Mouse (Mus musculus): ENCODE measurements around the gene Ackr2.
A peak's percentile ranks its signal among the peaks of the same experiment; 100 is the strongest.

Ackr2 gene

DNA sequence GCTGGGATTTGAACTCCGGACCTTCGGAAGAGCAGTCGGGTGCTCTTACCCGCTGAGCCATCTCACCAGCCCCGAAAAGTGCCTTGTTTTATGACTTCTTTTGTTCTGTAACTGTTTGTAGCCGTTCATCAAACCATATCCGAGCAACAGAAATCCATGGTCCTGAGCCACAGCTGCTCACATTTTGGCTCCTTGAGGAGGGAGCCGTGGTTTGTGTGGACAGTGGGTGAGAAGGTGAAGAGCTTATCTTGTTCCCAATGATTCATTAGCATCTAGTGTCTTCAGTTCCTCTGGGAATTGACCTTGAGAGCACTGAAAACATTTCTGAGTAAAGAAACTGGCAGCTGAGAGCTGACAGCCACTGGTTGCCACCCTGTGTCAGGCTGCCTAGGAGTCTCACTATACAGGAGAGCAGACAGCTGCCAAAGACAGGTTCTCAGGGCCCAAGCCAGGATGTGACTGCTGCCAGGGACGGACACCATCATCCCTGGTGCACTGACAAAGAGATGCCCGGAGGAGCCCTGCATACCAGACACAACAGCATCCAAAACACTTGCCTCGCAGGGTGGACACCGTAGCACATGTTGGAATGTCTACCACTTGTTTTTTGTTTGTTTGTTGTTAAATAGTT is 6.0 kb upstream of the Ackr2 start:
- DNase-seq: no peak

DNA sequence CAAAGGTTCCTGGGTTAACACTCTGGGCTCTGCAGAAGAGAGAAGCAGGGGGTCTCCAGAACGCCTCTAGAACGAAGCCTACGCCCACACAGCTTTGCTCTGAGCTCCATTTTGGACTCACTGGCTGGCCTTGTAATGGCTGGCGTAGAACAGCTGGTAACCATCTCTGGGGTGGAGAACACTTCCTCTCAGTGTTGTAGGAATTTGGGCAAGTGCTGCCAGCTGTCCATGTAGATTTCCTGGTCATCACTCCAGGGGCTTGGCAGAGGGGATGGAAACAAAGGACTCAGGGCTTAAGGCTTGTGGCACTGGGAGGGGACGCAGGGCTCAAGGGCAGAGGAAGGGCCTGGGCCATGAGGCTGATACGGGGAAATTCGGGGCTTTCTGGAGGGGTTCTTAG is 3.7 kb upstream of the Ackr2 start:
- peak; percentile 72 for DNase-seq

DNA sequence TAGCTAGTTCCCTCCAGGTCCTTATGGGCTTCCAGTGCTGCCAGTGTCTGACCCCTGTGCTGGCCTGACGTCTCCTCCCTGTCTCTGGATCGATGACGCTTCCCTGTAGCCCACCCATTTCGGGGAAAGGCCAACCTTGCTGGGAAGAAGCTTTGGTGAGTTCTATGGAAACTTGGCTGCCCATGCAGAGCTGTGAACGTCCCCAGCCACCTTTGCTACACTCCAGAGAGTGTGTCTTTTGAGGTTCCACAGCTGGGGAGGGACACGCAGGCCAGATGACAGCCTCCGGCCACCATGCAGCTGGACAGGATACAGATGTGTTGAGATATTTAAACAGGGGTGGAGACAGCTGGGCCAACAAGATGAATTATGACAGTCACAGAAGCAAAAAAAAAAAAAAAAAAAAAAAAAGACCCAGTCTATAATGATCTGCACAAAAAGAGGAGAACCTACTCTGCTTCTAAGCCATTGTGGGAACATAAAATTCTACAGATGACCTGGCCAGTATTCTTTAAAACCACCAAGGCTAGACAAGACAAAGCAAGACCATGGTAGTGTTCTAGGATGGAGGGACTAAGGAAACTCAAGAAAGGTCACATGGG is 2.7 kb upstream of the Ackr2 start:
- peak; percentile 80 for DNase-seq

DNA sequence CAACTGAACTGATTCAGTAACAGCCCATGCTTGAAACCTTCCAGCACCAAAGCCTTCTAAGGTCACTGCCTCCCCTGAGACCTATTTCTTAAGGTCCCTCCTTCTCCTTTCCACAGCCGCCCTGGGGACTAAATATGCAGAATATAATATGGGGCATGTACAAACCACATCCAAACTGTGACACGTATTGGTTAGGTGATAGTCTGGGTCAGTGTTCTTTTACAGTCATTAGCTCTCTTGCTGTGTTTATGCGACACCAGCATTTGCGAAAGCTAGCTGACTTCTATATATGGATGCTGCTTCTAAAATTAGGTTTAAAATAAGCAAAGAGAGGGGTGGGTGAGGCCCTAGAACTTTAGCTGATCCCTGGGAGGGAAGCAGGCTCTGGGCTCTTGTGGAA is 1.3 kb upstream of the Ackr2 start:
- DNase-seq: no peak

DNA sequence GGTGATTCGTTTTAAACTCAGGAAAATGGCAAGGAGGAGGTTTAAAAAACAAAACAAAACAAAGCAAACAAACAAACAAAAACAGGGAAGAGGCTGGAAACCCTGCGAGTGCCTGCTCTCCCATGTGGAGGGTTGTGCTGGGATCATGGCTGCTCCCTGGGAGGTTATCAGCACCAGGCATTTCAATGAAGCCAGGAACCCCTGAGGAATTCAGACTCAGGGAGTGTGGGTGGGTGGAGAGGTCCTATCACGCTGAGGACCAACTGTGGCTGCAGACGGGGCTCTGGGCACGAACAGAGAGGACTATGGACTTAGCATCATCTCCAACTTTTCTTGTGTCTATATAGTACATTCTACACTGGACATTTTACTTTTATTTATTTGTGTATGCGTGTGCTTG is 1.2 kb downstream of the Ackr2 start:
- no peak for DNase-seq

DNA sequence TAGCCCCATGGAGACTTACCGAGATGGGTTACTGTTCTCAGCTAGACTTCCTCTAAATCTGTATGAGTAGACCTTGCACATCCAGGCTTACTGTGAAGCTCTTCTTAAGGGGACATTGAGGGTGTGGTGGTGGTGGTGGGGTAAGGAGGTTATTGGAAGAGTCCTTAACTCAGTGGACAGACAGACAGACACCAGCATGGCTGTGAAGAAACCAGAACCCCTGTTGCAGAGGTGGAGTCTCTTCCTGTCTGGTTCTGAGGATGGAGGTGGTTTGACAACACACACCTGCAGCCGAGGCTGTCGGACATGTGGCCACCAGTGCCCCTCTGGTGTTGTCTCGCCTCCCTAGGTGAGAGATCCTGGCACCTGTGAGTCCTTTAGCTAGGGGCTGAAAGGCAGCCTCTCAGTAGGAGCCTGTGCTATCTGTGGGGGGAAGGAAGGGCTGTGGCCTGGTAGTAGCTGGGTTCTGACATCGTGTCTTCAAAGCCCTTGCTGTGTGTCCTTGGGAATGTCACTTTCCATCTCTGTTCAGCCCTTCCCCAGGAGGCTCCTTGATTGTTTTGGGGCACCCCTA is 2.2 kb downstream of the Ackr2 start:
- DNase-seq: no peak

DNA sequence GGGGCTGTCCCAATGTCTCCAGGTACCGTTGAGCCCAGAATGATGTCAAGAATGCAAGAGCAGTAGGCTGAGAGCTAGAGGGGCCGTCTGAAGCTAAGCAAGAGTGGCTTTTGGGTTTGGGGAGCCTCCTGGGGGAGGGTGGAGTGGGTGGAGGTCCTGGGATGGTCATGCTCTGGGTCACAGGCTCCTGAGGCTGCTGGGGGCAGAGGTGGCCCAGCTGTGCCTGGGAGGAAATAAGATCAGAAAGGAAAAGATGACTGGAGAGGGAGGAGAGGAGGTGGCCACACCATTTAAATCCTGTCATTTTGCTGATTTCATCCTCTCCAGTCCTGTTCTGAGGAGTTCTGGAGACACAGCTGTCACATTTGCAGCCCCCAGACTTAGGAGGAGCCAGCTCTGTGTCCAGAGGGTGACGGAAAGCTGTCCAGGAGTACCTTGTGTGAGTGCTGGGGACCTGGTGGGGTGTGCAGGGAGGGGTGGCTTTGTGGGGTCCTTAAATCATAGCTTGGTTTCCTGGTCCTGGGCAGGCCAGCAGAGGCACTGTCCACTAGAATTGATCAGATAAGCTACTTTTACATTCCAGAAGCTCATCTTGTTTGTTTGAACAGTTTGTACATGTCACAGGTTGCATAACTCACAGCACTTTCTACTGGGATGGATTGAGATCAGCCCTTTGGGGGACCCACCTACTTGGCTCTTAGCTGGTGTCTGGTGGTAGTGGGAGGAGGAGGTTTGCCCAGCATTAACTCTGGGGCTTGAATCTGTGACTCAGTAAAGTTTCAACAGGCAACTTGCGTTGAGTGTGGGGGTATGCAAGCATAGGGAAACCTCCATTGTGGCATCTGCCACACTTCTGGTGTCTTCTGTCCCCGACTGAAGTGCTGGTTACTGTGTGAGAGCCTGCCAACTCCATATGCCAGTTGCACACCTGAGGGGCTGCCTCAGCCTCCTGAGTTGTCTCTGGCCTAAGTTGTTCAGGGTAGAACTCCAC is 3.9 kb downstream of the Ackr2 start:
- DNase-seq: no peak

DNA sequence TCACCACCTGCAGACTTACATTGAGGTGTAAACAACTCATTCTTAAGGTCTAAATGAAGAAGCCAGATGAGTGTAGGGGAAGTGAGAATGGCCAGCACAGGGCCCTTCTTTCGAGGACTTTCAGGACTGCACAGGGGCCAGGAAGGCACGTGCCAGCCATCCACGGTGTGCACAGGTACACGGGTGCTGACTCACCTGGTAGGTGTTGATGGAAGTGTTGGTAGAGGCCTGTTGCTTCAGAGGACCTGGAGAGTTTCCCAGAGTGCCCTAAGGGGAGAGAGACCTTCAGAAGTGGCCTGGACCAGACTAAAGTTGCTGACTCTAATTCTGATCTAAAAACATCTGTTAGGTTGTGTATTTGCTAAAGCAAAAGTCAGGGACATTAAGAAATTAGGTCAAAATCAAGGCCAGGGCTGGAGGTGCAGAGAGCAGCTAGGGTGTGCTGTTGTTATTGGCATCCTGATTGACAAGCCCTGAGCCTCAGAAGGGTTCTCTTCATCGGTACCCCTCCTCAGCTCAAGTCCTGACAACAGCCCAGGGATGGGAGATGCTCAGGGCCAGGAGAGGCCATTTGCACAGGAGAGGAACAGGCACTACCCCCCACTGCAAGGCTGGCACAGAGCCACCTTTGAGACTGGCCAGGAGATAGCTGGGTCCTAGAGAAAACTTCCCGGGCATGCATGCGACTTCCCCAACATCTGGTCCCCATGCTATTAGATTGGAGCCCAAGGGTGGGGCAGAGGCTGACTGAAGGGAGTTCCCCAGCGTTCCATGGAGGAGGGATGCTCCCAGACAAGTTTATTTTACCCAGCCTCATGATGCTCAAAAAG is 5.5 kb downstream of the Ackr2 start:
- no peak for DNase-seq

DNA sequence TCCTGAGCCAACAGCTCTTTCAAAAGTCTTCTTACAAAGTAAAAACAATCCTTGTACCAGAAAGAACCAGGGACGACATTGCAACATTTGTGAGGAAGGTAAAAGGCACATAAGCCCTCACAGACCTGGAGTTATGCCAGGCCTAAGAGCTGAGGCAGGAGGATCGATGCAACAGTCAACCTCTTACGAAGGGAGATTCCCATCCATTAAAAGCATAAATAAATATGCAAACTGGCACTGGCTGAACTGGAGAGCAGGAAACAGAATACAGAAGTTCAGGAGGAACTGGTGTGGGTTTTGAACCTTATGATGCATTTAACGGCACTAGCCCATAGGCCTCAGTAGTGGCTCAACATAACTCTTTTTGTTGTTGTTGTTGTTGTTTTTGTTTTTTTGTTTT is 6.2 kb downstream of the Ackr2 start:
- DNase-seq: no peak

DNA sequence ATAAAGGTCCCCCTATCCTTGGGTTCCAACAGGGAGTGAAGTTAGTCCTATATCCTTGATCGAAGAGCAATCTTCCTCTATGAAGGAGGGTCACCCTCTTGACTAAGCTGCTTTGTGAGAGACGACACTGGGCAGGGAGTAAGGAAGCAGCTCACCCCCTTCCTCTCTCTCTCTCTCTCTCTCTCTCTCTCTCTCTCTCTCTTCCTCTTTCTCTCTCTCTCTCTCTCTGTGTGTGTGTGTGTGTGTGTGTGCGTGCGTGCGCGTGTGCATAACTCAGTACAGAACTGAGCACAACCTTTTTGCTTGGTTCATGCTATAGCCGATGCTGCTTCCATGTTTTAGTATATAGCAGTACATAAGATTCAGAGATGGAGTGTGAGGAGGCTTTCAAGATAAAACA is 6.8 kb downstream of the Ackr2 start:
- DNase-seq: no peak

DNA sequence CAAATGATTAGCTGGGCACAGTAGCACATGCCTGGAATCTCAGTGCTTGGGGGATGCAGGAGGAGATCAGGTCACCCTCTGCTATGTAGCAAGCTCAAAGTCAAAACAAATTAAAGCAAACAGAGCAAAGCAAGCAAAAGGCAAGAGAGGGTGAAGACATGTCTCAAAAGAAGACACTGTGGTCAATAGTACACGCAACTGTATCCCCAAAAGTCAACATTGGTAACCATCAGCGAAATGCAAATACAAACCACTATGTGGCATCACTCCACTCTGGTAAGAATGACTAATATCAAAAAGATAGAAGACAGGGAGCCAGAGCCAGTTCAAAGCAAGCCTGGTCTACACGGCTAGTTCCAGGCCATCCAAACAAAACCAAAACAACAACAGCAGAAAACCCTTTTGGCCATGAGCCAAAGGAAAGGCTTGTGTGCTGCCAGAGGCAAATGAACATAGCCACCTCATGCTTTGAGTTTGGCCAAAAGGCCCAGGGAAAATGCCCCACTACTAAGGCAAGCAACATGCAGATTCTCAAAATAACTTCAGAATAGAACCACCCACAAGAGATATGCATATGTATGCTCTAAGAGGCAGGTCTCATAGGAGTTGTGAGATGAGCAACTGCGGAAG is 7.5 kb downstream of the Ackr2 start:
- DNase-seq: no peak

DNA sequence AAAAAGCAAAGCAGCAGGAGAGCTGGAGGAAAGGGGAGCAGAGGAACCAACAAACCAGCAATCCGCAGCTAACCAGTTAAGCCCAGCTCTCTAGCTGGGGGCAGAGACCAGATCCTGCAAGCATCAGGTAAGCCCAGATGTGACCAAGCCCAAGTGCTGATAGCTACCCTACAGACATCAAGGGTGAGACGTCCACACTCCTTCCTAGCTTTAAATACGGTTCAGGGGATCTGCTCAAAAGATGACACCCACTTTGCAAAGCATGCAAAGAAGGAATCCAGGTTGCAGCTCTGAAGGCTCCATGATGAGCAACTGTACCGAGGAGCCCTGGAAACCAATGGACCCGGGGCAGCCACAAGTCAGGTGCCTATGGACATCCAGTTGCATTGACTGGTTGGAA is 8.3 kb downstream of the Ackr2 start:
- no peak for DNase-seq

DNA sequence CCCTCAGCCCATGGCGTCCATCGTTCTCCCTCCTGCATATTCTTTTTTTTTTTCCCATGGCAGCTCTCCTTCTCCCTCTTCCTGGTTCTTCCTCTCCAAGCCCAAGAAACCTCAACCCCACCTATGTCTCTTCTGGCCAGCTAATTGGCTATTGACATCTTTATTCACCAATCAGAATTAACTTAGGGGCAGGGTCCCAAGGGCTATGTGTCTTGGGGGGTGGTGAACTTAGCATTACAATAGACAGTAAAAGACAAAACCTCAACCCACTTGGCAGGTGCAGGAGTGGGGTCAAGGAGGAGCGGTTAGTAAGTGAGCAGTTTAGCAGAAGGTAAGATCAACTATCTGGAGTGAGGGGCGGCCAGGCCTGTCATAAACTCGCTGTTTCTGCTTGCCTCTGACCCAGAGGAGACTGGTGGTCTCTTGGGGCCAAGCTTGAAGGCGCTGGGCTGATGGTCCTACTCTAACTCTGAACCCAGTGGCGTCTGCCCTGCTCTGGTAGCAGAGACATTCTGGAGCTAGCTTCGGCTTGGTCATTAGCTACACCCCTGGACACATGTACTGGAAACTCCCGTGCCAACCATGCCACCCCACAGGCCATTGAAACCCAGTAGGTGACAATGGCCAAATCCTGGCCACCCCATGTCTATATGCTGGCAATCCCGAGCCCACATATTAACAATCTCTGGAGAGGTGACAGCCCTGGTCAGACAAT is 9.4 kb downstream of the Ackr2 start:
- DNase-seq: no peak

DNA sequence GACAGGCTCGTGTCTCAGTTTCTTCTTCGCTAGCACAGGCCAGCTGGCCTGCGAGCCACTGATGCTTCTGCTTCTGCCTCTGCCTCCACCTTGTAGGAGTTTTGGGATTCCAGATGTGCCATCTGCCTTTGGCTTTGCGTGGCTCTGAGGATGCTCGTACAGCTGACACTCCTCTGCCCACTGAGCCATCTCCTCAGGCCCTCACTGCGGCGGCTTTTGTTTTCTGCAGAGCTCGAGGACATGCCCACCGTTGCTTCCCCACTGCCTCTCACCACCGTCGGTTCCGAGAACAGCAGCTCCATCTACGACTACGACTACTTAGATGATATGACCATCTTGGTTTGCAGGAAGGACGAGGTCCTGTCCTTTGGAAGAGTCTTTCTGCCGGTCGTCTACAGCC is 10.2 kb downstream of the Ackr2 start:
- no peak for DNase-seq

DNA sequence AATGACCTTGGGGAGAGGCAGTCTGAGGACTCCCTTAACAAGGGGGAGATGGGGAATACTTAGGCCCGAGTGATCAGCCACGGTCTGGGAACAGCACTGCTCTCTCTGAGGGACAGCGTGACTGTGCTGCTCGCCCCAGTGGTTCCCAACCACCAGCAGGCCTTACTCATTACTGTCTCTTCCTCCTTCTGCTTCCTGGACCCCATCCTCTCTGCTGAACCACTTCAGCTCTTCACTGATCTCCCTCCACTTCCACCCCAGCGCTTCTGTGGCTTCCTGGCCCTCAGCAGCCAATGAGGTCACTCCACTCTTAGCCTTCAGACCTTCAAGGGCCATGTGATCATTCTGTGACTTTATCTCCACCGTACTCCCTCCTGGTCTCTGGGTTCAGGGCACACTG is 11.5 kb downstream of the Ackr2 start:
- no peak for DNase-seq

DNA sequence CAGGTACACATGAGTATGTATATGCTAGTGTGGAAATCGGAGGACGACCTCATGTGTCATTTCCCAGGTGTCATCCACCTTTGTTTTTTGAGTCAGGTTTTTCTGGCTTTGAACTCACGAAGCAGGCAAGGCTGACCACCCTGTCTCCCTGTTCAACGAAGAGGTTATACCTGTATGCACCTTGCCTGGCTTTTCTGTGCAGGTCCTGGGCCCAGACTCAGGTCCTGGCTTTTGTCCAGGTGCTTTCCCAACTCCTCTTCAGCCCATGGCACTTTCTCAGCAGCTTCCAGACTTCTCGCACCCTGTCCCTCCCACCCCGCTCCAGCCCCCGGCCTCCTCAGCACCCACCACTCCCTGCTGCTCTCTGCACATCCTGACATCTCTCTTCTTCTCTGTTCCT is 13.0 kb downstream of the Ackr2 start:
- no peak for DNase-seq

DNA sequence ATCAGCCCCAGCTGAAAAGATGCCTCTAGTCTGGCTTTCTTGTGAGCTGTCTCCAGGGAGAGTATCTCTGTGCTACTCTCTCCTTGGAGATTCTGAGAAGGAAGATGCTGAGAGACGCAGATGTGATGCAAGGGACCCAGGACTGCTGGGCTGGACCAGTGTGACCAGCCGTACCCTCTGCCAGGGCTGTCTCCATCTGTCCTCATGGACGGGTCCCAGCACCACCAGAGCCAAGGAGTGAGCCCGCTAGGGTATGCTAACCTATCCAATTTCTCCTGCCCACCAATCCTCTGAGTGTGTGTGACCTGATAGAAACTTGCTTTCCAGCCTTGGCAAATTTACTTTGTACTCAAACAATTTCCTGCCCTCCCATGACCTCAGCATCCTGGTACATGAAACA is 14.6 kb downstream of the Ackr2 start:
- no peak for DNase-seq

DNA sequence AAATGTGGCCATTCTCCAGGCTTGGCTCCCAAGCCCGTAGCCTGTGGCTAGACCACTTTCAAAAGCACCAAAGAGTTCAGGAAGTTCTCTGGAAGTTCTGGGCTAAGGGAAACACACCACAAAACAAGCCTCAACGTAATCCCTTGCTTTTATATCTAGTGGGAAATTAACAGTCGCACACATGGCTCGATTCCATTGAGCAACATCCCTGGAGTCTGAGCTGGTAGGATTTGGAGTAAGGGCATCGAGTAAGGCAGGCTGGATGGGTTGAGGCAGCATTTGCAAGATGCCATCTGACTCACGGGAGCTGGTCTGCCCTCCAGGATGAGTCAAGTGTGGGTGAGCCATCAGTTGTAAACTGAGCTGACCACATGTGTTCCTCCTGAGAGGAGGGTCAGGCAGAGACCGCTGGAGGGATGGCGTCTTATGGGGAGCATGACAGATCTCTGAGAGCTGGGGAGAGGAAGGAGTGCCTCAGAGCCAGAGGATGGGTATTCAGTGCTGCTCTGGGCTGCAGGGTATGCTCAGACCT is 16.1 kb downstream of the Ackr2 start:
- DNase-seq: no peak

DNA sequence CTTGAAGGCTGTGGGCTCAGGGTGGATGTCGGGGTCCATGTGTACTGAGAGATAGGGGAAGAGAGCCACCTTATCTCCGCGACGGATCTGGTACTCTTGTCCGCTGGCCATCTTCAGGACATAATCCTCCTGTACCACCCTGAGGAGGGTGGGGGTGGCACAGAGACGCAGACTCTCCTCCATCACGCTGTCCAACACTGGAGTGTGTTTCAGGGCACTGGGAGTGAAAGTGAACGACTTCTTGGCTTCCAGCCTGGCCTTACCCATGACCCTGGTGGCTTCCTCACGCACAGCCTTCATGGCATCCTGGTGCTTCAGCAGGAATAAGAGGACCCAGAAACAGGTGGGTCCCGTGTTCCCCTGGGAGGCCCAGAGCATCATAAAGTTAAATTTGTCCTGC is 16.9 kb downstream of the Ackr2 start:
- no peak for DNase-seq

DNA sequence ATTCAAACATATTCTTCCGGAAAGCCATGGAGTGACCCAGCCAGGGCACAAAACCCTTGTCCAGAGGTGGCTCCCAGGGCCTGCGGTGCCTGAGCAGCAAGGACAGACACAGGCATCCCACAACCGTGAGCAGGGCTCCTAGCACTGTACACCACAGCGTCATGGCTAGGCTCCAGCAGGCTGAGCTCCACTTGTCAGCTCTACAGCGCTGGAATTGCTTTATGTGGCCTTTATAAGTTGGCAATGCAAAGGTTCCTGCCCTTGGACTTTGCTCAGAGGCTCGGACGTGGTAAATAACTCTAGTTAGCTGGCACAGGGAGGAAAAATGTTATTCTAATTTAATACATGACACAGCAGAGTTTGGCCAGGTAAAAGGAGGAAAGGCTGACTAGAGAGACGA is 17.9 kb downstream of the Ackr2 start, which contains the start of gene Cyp8b1:
Cyp8b1 (minus strand) TSS at position 204 of the 400 bp plus-strand sequence.
- DNase-seq: no peak

DNA sequence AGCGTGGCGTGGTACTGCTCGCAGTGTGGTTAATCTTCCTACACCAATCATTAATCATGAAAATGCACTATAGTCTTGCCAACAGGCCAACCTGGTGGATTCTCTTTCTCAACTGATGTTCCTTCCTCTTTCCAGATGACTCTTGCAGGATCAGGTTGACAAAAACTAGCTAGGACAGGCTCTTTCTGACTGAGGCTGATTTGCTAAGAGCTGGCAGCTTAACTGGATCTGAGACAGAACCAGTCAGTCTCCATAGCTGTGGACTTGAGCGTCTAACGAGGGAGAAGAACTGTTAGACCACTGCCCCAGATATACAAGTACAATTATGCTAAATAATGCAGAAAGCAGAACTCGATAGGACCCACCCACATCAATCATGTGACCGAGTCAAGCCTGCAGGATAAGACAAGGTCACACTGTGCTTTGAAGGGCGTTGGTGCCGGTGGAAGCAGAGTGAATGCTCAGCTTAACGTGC is 20.9 kb downstream of the Ackr2 start:
- DNase-seq: no peak

Data from lung, postnatal 10 days (tissue).